Mouse (Mus musculus) heart, embryonic 13.5 days (tissue): ENCODE data around the gene Muc4. TPM values are rescaled to one million over a fixed set of nuclear protein-coding genes. Genes with fewer than 3 reads are reported as not detected.

Source experiments
- ATAC-seq: fragments of 200-750 bp; cut with Nextera tagmentation; 2 replicates; pipeline ENCODE4 v1.8.0; 2017; ENCODE audit warnings: moderate TSS enrichment; ENCODE audit not compliant: insufficient number of reproducible peaks, low FRiP score, low TSS enrichment; ENCODE audit errors: extremely low read depth
- H3K27ac ChIP-seq: fragments of 300-500 bp; sonication (generic); replicated peaks from 2 replicates; pipeline ENCODE4 v1.5.1; 2015; ENCODE audit warnings: moderate library complexity, mild to moderate bottlenecking, inconsistent platforms
- H3K27me3 ChIP-seq: fragments of 300-500 bp; sonication (generic); replicated peaks from 2 replicates; pipeline ENCODE4 v1.6.1; 2015; ENCODE audit warnings: mild to moderate bottlenecking, inconsistent platforms
- H3K36me3 ChIP-seq: fragments of 300-500 bp; sonication (generic); 2 replicates; pipeline ENCODE4 v1.6.1; 2015; ENCODE audit warnings: mild to moderate bottlenecking, inconsistent platforms
- H3K4me1 ChIP-seq: fragments of 300-500 bp; sonication (generic); 2 replicates; pipeline ENCODE4 v1.6.1; 2015; ENCODE audit warnings: inconsistent platforms
- H3K4me2 ChIP-seq: fragments of 300-500 bp; sonication (generic); 2 replicates; pipeline ENCODE4 v1.6.1; 2015; ENCODE audit warnings: inconsistent platforms, mild to moderate bottlenecking, moderate library complexity
- H3K4me3 ChIP-seq: fragments of 300-500 bp; sonication (generic); 2 replicates; pipeline ENCODE4 v1.5.1; 2015; ENCODE audit warnings: moderate library complexity, mild to moderate bottlenecking, inconsistent platforms
- H3K9ac ChIP-seq: fragments of 300-500 bp; sonication (generic); 2 replicates; pipeline ENCODE4 v1.6.1; 2015; ENCODE audit warnings: inconsistent platforms, mild to moderate bottlenecking, moderate library complexity
- H3K9me3 ChIP-seq: fragments of 300-500 bp; sonication (generic); 2 replicates; pipeline ENCODE4 v1.6.1; 2016; ENCODE audit warnings: inconsistent platforms
- whole genome bisulfite sequencing: fragments of 180-500 bp; shearing (Covaris S2); methylation state at CpG from one replicate; pipeline ENCODE4 v1.1.7; 2015; ENCODE audit warnings: mixed read lengths; 5-methylcytosine and 5-hydroxymethylcytosine counted together
- polyA plus RNA-seq: library from polyadenylated mRNA; unstranded; fragments of >200 nt; fragmentation: Nextera tagmentation; extraction: Ambion mirVana; gene quantifications from 2 replicates; pipeline ENCODE4 v1.2.1, GENCODE M21; 2015

The Muc4 gene
- polyA plus RNA-seq, 1 experiment from 2014 or later = 0.21 TPM

DNA sequence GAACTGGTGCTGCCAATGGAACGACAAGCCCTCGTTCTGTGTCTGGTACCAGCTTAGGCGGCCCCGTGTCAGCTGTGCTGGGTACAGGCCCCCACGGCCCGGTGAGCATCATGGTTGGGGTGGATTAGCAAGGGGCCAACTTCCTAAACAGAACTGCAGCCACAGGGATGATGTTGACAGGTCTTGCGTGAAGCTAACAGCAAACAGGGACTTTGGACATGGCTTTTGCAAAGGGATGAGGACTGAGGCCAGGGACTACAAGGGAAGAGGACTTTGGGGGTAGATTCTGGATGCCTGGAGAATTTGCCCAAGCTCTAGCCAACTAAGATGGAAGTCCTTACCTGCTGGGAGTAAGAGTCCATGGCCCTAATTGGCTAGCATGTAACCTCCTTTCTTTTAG lies 31.2 kb downstream of the Muc4 start:
- Histone ChIP-seq H3K4me1 (no peaks in the 10 kb centered on the region), H3K27ac (no peak overlapping the region), H3K9ac (no peak overlapping the region), H3K27me3 (no peaks in the 10 kb centered on the region), H3K36me3 (no peaks in the 10 kb centered on the region), H3K4me2 (no peak overlapping the region), H3K4me3 (no peak overlapping the region), H3K9me3 (0 out of 2 replicates have a peak, but pooled peaks cover 6% of the 10 kb centered on the region)
- ATAC-seq = no peak
- 88% methylated on average over 7 of the region's 7 CpGs for WGBS

GRCm38 (mm10) chr16:32776676-32777075 lies 41.0 kb downstream of the Muc4 start:
- peaks cover 9% of the 10 kb centered on the region for H3K4me1 ChIP-seq
- 66% methylated on average over 10 of the region's 10 CpGs for WGBS
- peaks cover 23% of the 10 kb centered on the region for H3K27me3 ChIP-seq
- H3K4me3 ChIP-seq = no peak overlapping the region
- H3K9me3 ChIP-seq = no peaks in the 10 kb centered on the region
- no peak overlapping the region for H3K4me2 ChIP-seq
- H3K36me3 ChIP-seq = no peaks in the 10 kb centered on the region
- no peak overlapping the region for H3K9ac ChIP-seq
- no peak for ATAC-seq
- no peak overlapping the region for H3K27ac ChIP-seq

- Histone ChIP-seq H3K27ac (no peak overlapping the region), H3K36me3 (no peaks in the 10 kb centered on the region), H3K4me3 (no peak overlapping the region), H3K9me3 (no peaks in the 10 kb centered on the region), H3K27me3 (peaks cover 23% of the 10 kb centered on the region), H3K4me1 (peaks cover 9% of the 10 kb centered on the region), H3K4me2 (0 out of 2 replicates have a peak overlapping the region, but pooled peaks have one; percentile 7), H3K9ac (no peak overlapping the region)
- WGBS = 13% methylated on average over 8 of the region's 8 CpGs
- ATAC-seq = no peak
Measured at GRCm38 (mm10) chr16:32778956-32779355, 43.3 kb downstream of the Muc4 start.

GRCm38 (mm10) chr16:32783324-32784062 lies 47.8 kb downstream of the Muc4 start:
- 54% methylated on average over 5 of the region's 5 CpGs for WGBS
- Histone ChIP-seq H3K27me3 (no peaks in the 10 kb centered on the region), H3K27ac (no peak overlapping the region), H3K4me2 (no peak overlapping the region), H3K36me3 (no peaks in the 10 kb centered on the region), H3K4me3 (no peak overlapping the region), H3K9ac (no peak overlapping the region), H3K9me3 (no peaks in the 10 kb centered on the region), H3K4me1 (peaks cover 7% of the 10 kb centered on the region)
- no peak for ATAC-seq

- no peak for ATAC-seq
Measured at GRCm38 (mm10) chr16:32784840-32785239, 49.2 kb downstream of the Muc4 start.

DNA sequence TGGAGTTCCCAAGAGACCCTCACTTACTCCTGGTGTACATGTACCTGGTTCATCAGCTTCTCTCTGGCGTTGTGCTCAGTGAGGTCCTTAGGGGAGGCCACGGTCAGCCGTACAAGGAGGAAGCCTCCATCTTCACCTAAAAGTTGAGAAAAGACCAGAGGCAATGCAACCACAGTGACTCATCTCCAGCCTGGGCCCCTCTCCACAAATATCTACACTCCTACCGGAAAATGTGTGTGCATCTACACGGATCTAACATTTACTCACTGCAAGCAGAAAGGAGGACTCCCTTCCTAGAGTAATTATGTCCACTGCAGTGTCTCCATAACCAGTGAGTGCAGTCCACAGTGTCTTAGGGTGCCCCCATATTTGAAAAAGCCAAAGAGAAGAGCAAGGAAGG lies 54.4 kb downstream of the Muc4 start:
- Histone ChIP-seq H3K9ac (no peak overlapping the region), H3K4me1 (peaks cover 10% of the 10 kb centered on the region), H3K9me3 (no peaks in the 10 kb centered on the region), H3K36me3 (no peaks in the 10 kb centered on the region), H3K4me3 (no peak overlapping the region), H3K27ac (no peak overlapping the region), H3K4me2 (no peak overlapping the region), H3K27me3 (no peaks in the 10 kb centered on the region; the same call in 1 of the 2 replicates)
- WGBS = 87% methylated on average over 5 of the region's 5 CpGs
- ATAC-seq = no peak

More at GRCm38 (mm10) chr16:32784840-32785239, 49.2 kb downstream of the Muc4 start:
- 77% methylated on average over 13 of the region's 13 CpGs for WGBS
- Histone ChIP-seq H3K4me3 (no peak overlapping the region), H3K27me3 (no peaks in the 10 kb centered on the region), H3K27ac (no peak overlapping the region), H3K4me1 (no peaks in the 10 kb centered on the region), H3K36me3 (no peaks in the 10 kb centered on the region), H3K4me2 (no peak overlapping the region), H3K9ac (no peak overlapping the region), H3K9me3 (no peaks in the 10 kb centered on the region)

DNA sequence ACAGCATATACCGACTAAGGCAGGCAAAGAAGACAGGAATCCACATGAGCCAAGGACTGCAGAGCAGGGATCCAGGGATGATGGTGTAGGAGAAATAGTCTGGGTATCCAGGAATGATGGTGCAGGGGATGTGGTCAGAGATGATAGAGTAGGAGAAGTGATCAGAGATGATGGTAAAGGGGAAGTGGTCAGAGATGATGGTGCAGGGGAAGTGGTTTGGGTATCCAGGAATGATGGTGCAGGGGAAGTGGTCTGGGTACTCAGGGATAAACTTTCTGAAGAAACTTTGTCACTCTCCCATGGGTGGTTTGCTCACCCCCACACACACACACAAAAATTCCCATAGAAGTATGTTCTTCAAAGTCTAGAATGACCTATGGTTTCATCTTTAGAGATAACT lies 59.5 kb downstream of the Muc4 start:
- Histone ChIP-seq H3K27me3 (peaks cover 8% of the 10 kb centered on the region; the same call in 1 of the 2 replicates), H3K27ac (no peak overlapping the region), H3K9ac (no peak overlapping the region), H3K4me3 (no peak overlapping the region), H3K9me3 (no peaks in the 10 kb centered on the region; the same call in 1 of the 2 replicates), H3K4me2 (no peak overlapping the region), H3K4me1 (peaks cover 24% of the 10 kb centered on the region), H3K36me3 (no peaks in the 10 kb centered on the region)
- WGBS = 72% methylated on average over 1 of the region's 1 CpGs
- ATAC-seq = no peak

- no peak overlapping the region for H3K4me2 ChIP-seq
- whole genome bisulfite sequencing = 69% methylated on average over 14 of the region's 14 CpGs
- no peak overlapping the region for H3K27ac ChIP-seq
- peaks cover 8% of the 10 kb centered on the region; the same call in 1 of the 2 replicates for H3K27me3 ChIP-seq
- ATAC-seq = no peak; the same call in 1 of the 2 replicates
- H3K4me3 ChIP-seq = no peak overlapping the region
- no peaks in the 10 kb centered on the region for H3K36me3 ChIP-seq
- H3K4me1 ChIP-seq = peaks cover 30% of the 10 kb centered on the region
- no peak overlapping the region for H3K9ac ChIP-seq
- no peaks in the 10 kb centered on the region; the same call in 1 of the 2 replicates for H3K9me3 ChIP-seq
Measured at GRCm38 (mm10) chr16:32796676-32797425, 61.2 kb downstream of the Muc4 start.

DNA sequence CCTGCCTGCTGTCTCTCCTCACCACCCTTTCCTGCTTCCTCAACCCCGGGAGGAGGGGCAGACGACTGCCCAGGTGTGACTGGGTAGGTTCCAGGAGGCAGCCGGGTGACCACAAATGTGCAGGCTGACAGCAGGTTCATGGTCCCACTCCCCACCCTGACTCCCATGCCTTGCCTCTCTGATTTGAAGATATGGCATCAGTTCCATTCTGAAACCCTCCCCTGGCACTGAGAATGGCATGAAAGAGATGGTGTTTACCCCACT lies 61.7 kb downstream of the Muc4 start, which contains the start of gene Muc20:
TSS of gene Muc20 (minus strand) at position 10 of the 264 bp plus-strand sequence.
- WGBS = 63% methylated on average over 3 of the region's 3 CpGs
- H3K9me3 ChIP-seq = no peaks in the 10 kb centered on the region; the same call in 1 of the 2 replicates
- no peak for ATAC-seq
- no peak within 1 kb of the TSS for H3K4me2 ChIP-seq
- peaks cover 32% of the 10 kb centered on the region for H3K4me1 ChIP-seq
- H3K36me3 ChIP-seq = no peaks in the 10 kb centered on the region
- peaks cover 8% of the 10 kb centered on the region; the same call in 1 of the 2 replicates for H3K27me3 ChIP-seq
- no peak within 1 kb of the TSS for H3K4me3 ChIP-seq
- no peak within 1 kb of the TSS for H3K27ac ChIP-seq
- H3K9ac ChIP-seq = no peak within 1 kb of the TSS

DNA sequence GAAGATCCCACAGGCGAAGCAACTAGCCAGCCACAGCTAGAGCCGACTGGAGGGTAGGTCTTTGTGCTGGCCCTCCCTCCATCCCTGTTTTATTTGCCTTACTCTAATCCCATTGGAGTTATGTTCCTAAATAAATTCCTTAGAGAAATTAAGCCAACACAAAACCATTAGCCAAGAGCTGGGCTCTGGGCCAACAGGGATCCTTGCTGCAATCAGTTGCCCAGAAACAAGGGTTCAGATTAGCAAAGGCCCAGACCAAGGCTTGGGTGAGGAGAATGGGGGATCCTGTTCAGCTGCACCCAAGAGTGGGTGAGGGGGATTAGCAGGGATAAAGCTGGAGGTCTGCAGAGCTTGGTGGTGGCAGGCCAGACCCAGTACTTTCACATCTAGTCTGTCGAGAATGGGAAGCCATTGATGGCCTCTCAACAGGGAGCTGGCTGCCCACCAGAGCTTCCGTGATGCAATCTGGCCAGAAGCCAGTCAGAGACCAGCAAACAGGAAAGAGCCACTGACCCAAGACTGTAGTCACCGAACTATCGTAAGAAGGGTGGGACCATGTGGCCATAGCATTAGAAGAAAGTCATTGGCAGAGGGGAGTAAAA lies 67.7 kb downstream of the Muc4 start:
- Histone ChIP-seq H3K4me1 (peaks cover 54% of the 10 kb centered on the region), H3K9ac (no peak overlapping the region), H3K27me3 (no peaks in the 10 kb centered on the region), H3K27ac (peak overlapping the region; percentile 55), H3K36me3 (no peaks in the 10 kb centered on the region), H3K9me3 (no peaks in the 10 kb centered on the region; the same call in 1 of the 2 replicates), H3K4me2 (0 out of 2 replicates have a peak overlapping the region, but pooled peaks have one; percentile 10), H3K4me3 (no peak overlapping the region)
- no peak for ATAC-seq
- 46% methylated on average over 6 of the region's 6 CpGs for WGBS

DNA sequence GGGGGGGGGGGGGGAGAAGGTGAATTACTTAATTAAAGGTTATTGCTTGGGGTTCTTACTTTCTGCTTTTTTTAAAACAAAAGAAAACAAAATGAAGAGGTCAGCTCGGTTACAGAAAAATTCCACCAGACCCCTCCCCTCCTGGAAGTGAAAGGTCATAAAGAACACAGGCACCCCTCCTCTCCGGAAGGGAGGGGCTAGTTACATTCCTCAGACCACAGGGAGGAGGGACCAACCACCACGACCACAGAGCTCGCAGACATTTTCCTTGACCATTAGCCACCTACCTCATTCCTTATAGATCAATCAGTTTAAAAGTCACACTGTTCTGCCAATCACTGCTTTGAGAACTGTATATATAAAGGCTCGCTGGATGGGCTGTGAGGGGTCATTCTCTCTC lies 68.2 kb downstream of the Muc4 start:
- no peak for ATAC-seq
- Histone ChIP-seq H3K4me3 (no peak overlapping the region), H3K27ac (peak overlapping the region; percentile 55; the same call in 1 of the 2 replicates), H3K4me1 (peaks cover 49% of the 10 kb centered on the region), H3K9me3 (no peaks in the 10 kb centered on the region; the same call in 1 of the 2 replicates), H3K9ac (no peak overlapping the region), H3K36me3 (no peaks in the 10 kb centered on the region), H3K4me2 (no peak overlapping the region), H3K27me3 (no peaks in the 10 kb centered on the region)
- WGBS = 33% methylated on average over 5 of the region's 5 CpGs
